Mouse (Mus musculus) CH12.LX (cell line): ENCODE results near the gene Cdh4.

Experiments used
- CHD1 ChIP-seq: IDR thresholded peaks from 2 replicates; pipeline ENCODE4 v1.6.1; 2012; ENCODE audit warnings: low read depth, low read length, improper control_type of control experiment, inconsistent platforms
- CHD2 ChIP-seq: IDR thresholded peaks from 2 replicates; pipeline ENCODE4 v1.6.1; 2011; ENCODE audit warnings: low read length, improper control_type of control experiment
- EP300 ChIP-seq: IDR thresholded peaks from 2 replicates; pipeline ENCODE4 v1.6.1; 2011; ENCODE audit warnings: low read length, improper control_type of control experiment
- POLR2A ChIP-seq: IDR thresholded peaks from 2 replicates; pipeline ENCODE4 v1.6.1; 2011; ENCODE audit warnings: low read depth, mild to moderate bottlenecking, improper control_type of control experiment, low read length
- ZNF384 ChIP-seq: IDR thresholded peaks from 2 replicates; pipeline ENCODE4 v1.6.1; 2012; ENCODE audit warnings: low read depth, low read length, improper control_type of control experiment, inconsistent platforms

DNA sequence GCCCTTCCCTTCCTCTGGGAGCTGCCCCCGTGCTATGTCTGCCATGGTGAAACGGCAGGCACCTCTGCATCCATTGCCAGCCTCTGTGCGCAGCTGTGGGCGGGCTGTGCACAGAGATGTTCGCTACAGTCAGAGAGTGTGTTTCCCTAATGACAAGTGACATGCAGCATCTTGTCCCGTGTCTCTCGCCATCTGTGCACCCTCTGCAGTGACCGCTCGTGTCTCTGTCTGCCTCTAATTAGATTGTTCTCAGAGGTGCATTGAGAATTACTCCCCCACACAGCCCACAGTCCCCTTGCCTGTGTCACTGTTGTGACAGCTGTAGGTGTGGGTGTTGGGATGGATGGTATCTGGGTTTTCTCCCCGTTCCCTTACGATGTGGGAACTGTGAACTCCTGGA is 410.6 kb downstream of the Cdh4 start:
- no peak for TF ChIP-seq EP300
- TF ChIP-seq CHD1 = no peak
- TF ChIP-seq POLR2A = no peak
- no peak for TF ChIP-seq ZNF384
- TF ChIP-seq CHD2 = no peak
